Mouse (Mus musculus) retina, embryonic 14.5 days (tissue): Measurements from ENCODE around the gene Cacna1a.

Experiments used
- DNase-seq: peaks from one replicate; pipeline ENCODE4 v3.0.0-alpha.2; 2015; ENCODE audit warnings: low spot score

Gene Cacna1a

GRCm38 (mm10) chr8:84388275-84388674, at the start of gene Cacna1a:
Cacna1a (plus strand) TSS chr8:84388440.
- DNase-seq = no peak

GRCm38 (mm10) chr8:84338493-84338892, 49.7 kb upstream of the Cacna1a start:
- no peak for DNase-seq

GRCm38 (mm10) chr8:84339320-84339719, 48.9 kb upstream of the Cacna1a start:
- peak; percentile 42 for DNase-seq

- no peak for DNase-seq
These were observed 48.4 kb upstream of the Cacna1a start for GRCm38 (mm10) chr8:84339867-84340266.

- no peak for DNase-seq
These were observed 47.6 kb upstream of the Cacna1a start for GRCm38 (mm10) chr8:84340671-84341070.

- DNase-seq = no peak
These were observed 42.7 kb upstream of the Cacna1a start for GRCm38 (mm10) chr8:84345493-84345892.

- peak; percentile 54 for DNase-seq
These were observed 41.8 kb upstream of the Cacna1a start for GRCm38 (mm10) chr8:84346421-84346820.

GRCm38 (mm10) chr8:84349526-84349925, 38.7 kb upstream of the Cacna1a start:
- no peak for DNase-seq

GRCm38 (mm10) chr8:84350960-84351359, 37.3 kb upstream of the Cacna1a start:
- DNase-seq = no peak

- DNase-seq = no peak
These were observed 31.8 kb upstream of the Cacna1a start for GRCm38 (mm10) chr8:84356482-84356881.

- DNase-seq = peak; percentile 89
These were observed 30.4 kb upstream of the Cacna1a start for GRCm38 (mm10) chr8:84357631-84358371.

- peak; percentile 88 for DNase-seq
These were observed 24.7 kb upstream of the Cacna1a start for GRCm38 (mm10) chr8:84363428-84364134.

GRCm38 (mm10) chr8:84365197-84365596, 23.0 kb upstream of the Cacna1a start:
- no peak for DNase-seq

GRCm38 (mm10) chr8:84370972-84371371, 17.3 kb upstream of the Cacna1a start:
- no peak for DNase-seq

- DNase-seq = no peak
These were observed 13.2 kb upstream of the Cacna1a start for GRCm38 (mm10) chr8:84375038-84375437.

- DNase-seq = no peak
These were observed 12.4 kb upstream of the Cacna1a start for GRCm38 (mm10) chr8:84375803-84376202.

- no peak for DNase-seq
These were observed 11.7 kb upstream of the Cacna1a start for GRCm38 (mm10) chr8:84376564-84376963.

- DNase-seq = no peak
These were observed 6.6 kb upstream of the Cacna1a start for GRCm38 (mm10) chr8:84381676-84382075.

- no peak for DNase-seq
These were observed 533 bp downstream of the Cacna1a start for GRCm38 (mm10) chr8:84388773-84389172.

- DNase-seq = no peak
These were observed 933 bp downstream of the Cacna1a start for GRCm38 (mm10) chr8:84389173-84389572.

- DNase-seq = no peak
These were observed 3.4 kb downstream of the Cacna1a start for GRCm38 (mm10) chr8:84391611-84392010.

GRCm38 (mm10) chr8:84395751-84396457, 7.7 kb downstream of the Cacna1a start:
- no peak for DNase-seq
